Mouse (Mus musculus) neural tube, embryonic 12.5 days (tissue): ENCODE measurements around the gene Gm17387. TPM values are rescaled to one million over a fixed set of nuclear protein-coding genes. Genes with fewer than 3 reads are reported as not detected.
"Not testable (repeated sequence)": the region's sequence is repeated elsewhere in the genome, so short reads cannot be mapped to it uniquely, and the experiment has no call there.

Experiments
- ATAC-seq: fragments of 200-750 bp; cut with Nextera tagmentation; 2 replicates; pipeline ENCODE4 v1.8.0; 2017; ENCODE audit warnings: low read depth, mild to moderate bottlenecking, moderate TSS enrichment, moderate library complexity; ENCODE audit not compliant: low FRiP score
- H3K27ac ChIP-seq: fragments of 300-500 bp; sonication (generic); 2 replicates; pipeline ENCODE4 v1.5.1; 2016
- H3K27me3 ChIP-seq: fragments of 300-500 bp; sonication (generic); replicated peaks from 2 replicates; pipeline ENCODE4 v1.6.1; 2016; ENCODE audit warnings: mild to moderate bottlenecking
- H3K36me3 ChIP-seq: fragments of 300-500 bp; sonication (generic); 2 replicates; pipeline ENCODE4 v1.6.1; 2016; ENCODE audit warnings: mild to moderate bottlenecking
- H3K4me1 ChIP-seq: fragments of 300-500 bp; sonication (generic); 2 replicates; pipeline ENCODE4 v1.6.1; 2016
- H3K4me2 ChIP-seq: fragments of 300-500 bp; sonication (generic); replicated peaks from 2 replicates; pipeline ENCODE4 v1.6.1; 2016; ENCODE audit warnings: mild to moderate bottlenecking
- H3K4me3 ChIP-seq: fragments of 300-500 bp; sonication (generic); 2 replicates; pipeline ENCODE4 v1.5.1; 2016
- H3K9ac ChIP-seq: fragments of 300-500 bp; sonication (generic); 2 replicates; pipeline ENCODE4 v1.6.1; 2016; ENCODE audit warnings: mild to moderate bottlenecking
- H3K9me3 ChIP-seq: fragments of 300-500 bp; sonication (generic); 2 replicates; pipeline ENCODE4 v1.6.1; 2016; ENCODE audit warnings: mild to moderate bottlenecking
- WGBS: fragments of 180-500 bp; shearing (Covaris S2); methylation state at CpG from one replicate; pipeline ENCODE4 v1.1.7; 2016; 5-methylcytosine and 5-hydroxymethylcytosine counted together
- polyA plus RNA-seq: library from polyadenylated mRNA; unstranded; fragments of >200 nt; fragmentation: Nextera tagmentation; extraction: Ambion mirVana; gene quantifications from 2 replicates; pipeline ENCODE4 v1.2.1, GENCODE M21; 2016

Gene Gm17387
- polyA plus RNA-seq, 1 experiment from 2014 or later: not detected

GRCm38 (mm10) chr7:141021489-141022449 is 7.2 kb upstream of the Gm17387 start:
- no peak overlapping the region for H3K4me2 ChIP-seq
- H3K27ac ChIP-seq: no peak overlapping the region
- H3K27me3 ChIP-seq: no peaks in the 10 kb centered on the region
- no peak overlapping the region for H3K9ac ChIP-seq
- 90% methylated on average over 14 of the region's 14 CpGs for WGBS
- H3K4me3 ChIP-seq: no peak overlapping the region
- no peaks in the 10 kb centered on the region for H3K9me3 ChIP-seq
- peaks cover 4% of the 10 kb centered on the region; the same call in 1 of the 2 replicates for H3K4me1 ChIP-seq
- H3K36me3 ChIP-seq: no peaks in the 10 kb centered on the region
- no peak for ATAC-seq

- no peak overlapping the region for H3K9ac ChIP-seq
- ATAC-seq: peak; percentile 83
- H3K4me2 ChIP-seq: peak overlapping the region; percentile 36
- H3K4me3 ChIP-seq: no peak overlapping the region
- H3K27ac ChIP-seq: peak overlapping the region; percentile 76
- H3K36me3 ChIP-seq: no peaks in the 10 kb centered on the region
- 18% methylated on average over 6 of the region's 6 CpGs for WGBS
- H3K27me3 ChIP-seq: no peaks in the 10 kb centered on the region
- H3K9me3 ChIP-seq: no peaks in the 10 kb centered on the region
- peaks cover 4% of the 10 kb centered on the region; the same call in 1 of the 2 replicates for H3K4me1 ChIP-seq
These were observed 3.8 kb upstream of the Gm17387 start for GRCm38 (mm10) chr7:141024865-141025838.

- peak; percentile 55 for ATAC-seq
- Histone ChIP-seq H3K27ac (peak overlapping the region; percentile 15; the same call in 1 of the 2 replicates), H3K9me3 (no peaks in the 10 kb centered on the region), H3K27me3 (no peaks in the 10 kb centered on the region), H3K4me3 (no peak overlapping the region), H3K9ac (no peak overlapping the region), H3K36me3 (no peaks in the 10 kb centered on the region), H3K4me1 (peaks cover 4% of the 10 kb centered on the region; the same call in 1 of the 2 replicates), H3K4me2 (peak overlapping the region; percentile 36; the same call in 1 of the 2 replicates)
- WGBS: 20% methylated on average over 6 of the region's 6 CpGs
These were observed 2.7 kb upstream of the Gm17387 start for GRCm38 (mm10) chr7:141026097-141026739.

- Histone ChIP-seq H3K9me3 (no peaks in the 10 kb centered on the region), H3K4me1 (peaks cover 4% of the 10 kb centered on the region; the same call in 1 of the 2 replicates), H3K27me3 (no peaks in the 10 kb centered on the region), H3K9ac (no peak overlapping the region), H3K4me2 (0 out of 2 replicates have a peak overlapping the region, but pooled peaks have one; percentile 18), H3K36me3 (no peaks in the 10 kb centered on the region), H3K4me3 (no peak overlapping the region), H3K27ac (peak overlapping the region; percentile 9; the same call in 1 of the 2 replicates)
- ATAC-seq: peak; percentile 35; the same call in 1 of the 2 replicates
- 43% methylated on average over 5 of the region's 5 CpGs for WGBS
These were observed 2.2 kb upstream of the Gm17387 start for GRCm38 (mm10) chr7:141026740-141027098.

- no peak for ATAC-seq
- no peak overlapping the region for H3K4me3 ChIP-seq
- no peaks in the 10 kb centered on the region for H3K36me3 ChIP-seq
- no peak overlapping the region for H3K4me2 ChIP-seq
- H3K27me3 ChIP-seq: no peaks in the 10 kb centered on the region
- peaks cover 4% of the 10 kb centered on the region; the same call in 1 of the 2 replicates for H3K4me1 ChIP-seq
- WGBS: 46% methylated on average over 3 of the region's 3 CpGs
- H3K9me3 ChIP-seq: no peaks in the 10 kb centered on the region
- H3K27ac ChIP-seq: no peak overlapping the region
- H3K9ac ChIP-seq: no peak overlapping the region
These were observed 1.5 kb downstream of the Gm17387 start for GRCm38 (mm10) chr7:141030390-141030789.

GRCm38 (mm10) chr7:141032458-141033167 is 3.7 kb downstream of the Gm17387 start:
- ATAC-seq: no peak
- 85% methylated on average over 9 of the region's 9 CpGs for WGBS

GRCm38 (mm10) chr7:141036624-141037023 is 7.7 kb downstream of the Gm17387 start:
- not testable (repeated sequence) for H3K9me3 ChIP-seq, H3K27me3 ChIP-seq, H3K27ac ChIP-seq, H3K4me2 ChIP-seq, H3K4me3 ChIP-seq, ATAC-seq, H3K9ac ChIP-seq, H3K36me3 ChIP-seq, H3K4me1 ChIP-seq
- 88% methylated on average over 1 of the region's 2 CpGs for WGBS

More at GRCm38 (mm10) chr7:141032458-141033167, 3.7 kb downstream of the Gm17387 start:
- H3K4me2 ChIP-seq: no peak overlapping the region
- H3K27me3 ChIP-seq: no peaks in the 10 kb centered on the region
- no peaks in the 10 kb centered on the region for H3K9me3 ChIP-seq
- no peaks in the 10 kb centered on the region for H3K36me3 ChIP-seq
- no peak overlapping the region for H3K9ac ChIP-seq
- H3K27ac ChIP-seq: no peak overlapping the region
- no peak overlapping the region for H3K4me3 ChIP-seq
- no peaks in the 10 kb centered on the region for H3K4me1 ChIP-seq

GRCm38 (mm10) chr7:141038090-141039032 is 9.4 kb downstream of the Gm17387 start:
- 83% methylated on average over 20 of the region's 21 CpGs for WGBS
- Histone ChIP-seq H3K36me3 (no peaks in the 10 kb centered on the region), H3K27me3 (no peaks in the 10 kb centered on the region), H3K4me2 (no peak overlapping the region), H3K4me1 (peaks cover 5% of the 10 kb centered on the region), H3K9me3 (no peaks in the 10 kb centered on the region), H3K4me3 (no peak overlapping the region), H3K9ac (no peak overlapping the region), H3K27ac (no peak overlapping the region)
- no peak for ATAC-seq

GRCm38 (mm10) chr7:141039386-141040107 is 10.6 kb downstream of the Gm17387 start:
- H3K9me3 ChIP-seq: no peaks in the 10 kb centered on the region
- no peak overlapping the region for H3K4me3 ChIP-seq
- no peak overlapping the region for H3K27ac ChIP-seq
- no peak for ATAC-seq
- no peaks in the 10 kb centered on the region for H3K36me3 ChIP-seq
- no peak overlapping the region for H3K4me2 ChIP-seq
- WGBS: 91% methylated on average over 4 of the region's 4 CpGs
- H3K4me1 ChIP-seq: peaks cover 5% of the 10 kb centered on the region
- no peaks in the 10 kb centered on the region for H3K27me3 ChIP-seq
- no peak overlapping the region for H3K9ac ChIP-seq
